Mouse (Mus musculus): ENCODE data around the gene Timp3.
"Not testable (repeated sequence)": the region's sequence is repeated elsewhere in the genome, so short reads cannot be mapped to it uniquely, and the experiment has no call there.

Gene Timp3

GRCm38 (mm10) chr10:86356819-86357563 is 56.8 kb downstream of the Timp3 start:
- no peak for DNase-seq

GRCm38 (mm10) chr10:86358307-86358975 is 58.3 kb downstream of the Timp3 start:
- DNase-seq: peak; percentile 20

- DNase-seq: peak; percentile 50
Observed at GRCm38 (mm10) chr10:86359208-86359607, 59.0 kb downstream of the Timp3 start.

GRCm38 (mm10) chr10:86359699-86360098 is 59.5 kb downstream of the Timp3 start:
- DNase-seq: peak; percentile 73

- DNase-seq: no peak
Observed at GRCm38 (mm10) chr10:86363669-86364309, 63.6 kb downstream of the Timp3 start.

GRCm38 (mm10) chr10:86365632-86366092 is 65.5 kb downstream of the Timp3 start:
- no peak for DNase-seq

- no peak for DNase-seq
Observed at GRCm38 (mm10) chr10:86367346-86367745, 67.2 kb downstream of the Timp3 start.

- DNase-seq: no peak
Observed at GRCm38 (mm10) chr10:86368811-86369210, 68.6 kb downstream of the Timp3 start.

- no peak for DNase-seq
Observed at GRCm38 (mm10) chr10:86369346-86369745, 69.2 kb downstream of the Timp3 start.

GRCm38 (mm10) chr10:86371561-86371960 is 71.4 kb downstream of the Timp3 start:
- no peak for DNase-seq

- no peak for DNase-seq
Observed at GRCm38 (mm10) chr10:86374061-86374460, 73.9 kb downstream of the Timp3 start.

- no peak for DNase-seq
Observed at GRCm38 (mm10) chr10:86375903-86376302, 75.7 kb downstream of the Timp3 start.

- DNase-seq: no peak
Observed at GRCm38 (mm10) chr10:86376392-86377185, 76.4 kb downstream of the Timp3 start.

- not testable (repeated sequence) for DNase-seq
Observed at GRCm38 (mm10) chr10:86378803-86379202, 78.6 kb downstream of the Timp3 start.

GRCm38 (mm10) chr10:86380626-86381025 is 80.5 kb downstream of the Timp3 start:
- no peak for DNase-seq

GRCm38 (mm10) chr10:86381150-86381921 is 81.2 kb downstream of the Timp3 start:
- no peak for DNase-seq

- DNase-seq: no peak
Observed at GRCm38 (mm10) chr10:86381922-86382260, 81.7 kb downstream of the Timp3 start.

GRCm38 (mm10) chr10:86384655-86385054 is 84.5 kb downstream of the Timp3 start:
- no peak for DNase-seq

GRCm38 (mm10) chr10:86385656-86386055 is 85.5 kb downstream of the Timp3 start:
- DNase-seq: no peak

- DNase-seq: no peak
Observed at GRCm38 (mm10) chr10:86386232-86386631, 86.1 kb downstream of the Timp3 start.

GRCm38 (mm10) chr10:86387821-86388440 is 87.8 kb downstream of the Timp3 start:
- peak; percentile 51 for DNase-seq

GRCm38 (mm10) chr10:86388803-86389202 is 88.6 kb downstream of the Timp3 start:
- no peak for DNase-seq

All from cerebellum, adult 11 months (tissue).